Mouse (Mus musculus) neural tube, embryonic 14.5 days (tissue): ENCODE measurements around the gene Mlph. TPM values are rescaled to one million over a fixed set of nuclear protein-coding genes. Genes with fewer than 3 reads are reported as not detected.

Experiments used
- ATAC-seq: fragments of 200-750 bp; cut with Nextera tagmentation; 2 replicates; pipeline ENCODE4 v1.8.0; 2017; ENCODE audit warnings: low read depth, mild to moderate bottlenecking, moderate TSS enrichment, moderate library complexity
- H3K27ac ChIP-seq: fragments of 300-500 bp; sonication (generic); 2 replicates; pipeline ENCODE4 v1.5.1; 2014; ENCODE audit warnings: low read depth, mild to moderate bottlenecking, control low read depth, low read length, moderate library complexity, mixed read lengths
- H3K27me3 ChIP-seq: fragments of 300-500 bp; sonication (generic); 2 replicates; pipeline ENCODE4 v1.6.1; 2014; ENCODE audit warnings: low read length; ENCODE audit not compliant: control insufficient read depth, insufficient read depth
- H3K36me3 ChIP-seq: fragments of 300-500 bp; sonication (generic); 2 replicates; pipeline ENCODE4 v1.6.1; 2014; ENCODE audit warnings: low read length, mixed read lengths; ENCODE audit not compliant: control insufficient read depth, insufficient read depth
- H3K4me1 ChIP-seq: fragments of 300-500 bp; sonication (generic); 2 replicates; pipeline ENCODE4 v1.6.1; 2014; ENCODE audit warnings: low read length; ENCODE audit not compliant: control insufficient read depth, insufficient read depth
- H3K4me2 ChIP-seq: fragments of 300-500 bp; sonication (generic); 2 replicates; pipeline ENCODE4 v1.6.1; 2014; ENCODE audit warnings: mild to moderate bottlenecking, low read depth, low read length, control low read depth
- H3K4me3 ChIP-seq: fragments of 300-500 bp; sonication (generic); 2 replicates; pipeline ENCODE4 v1.5.1; 2014; ENCODE audit warnings: low read depth, low read length, control low read depth, mixed read lengths
- H3K9ac ChIP-seq: fragments of 300-500 bp; sonication (generic); replicated peaks from 2 replicates; pipeline ENCODE4 v1.6.1; 2014; ENCODE audit warnings: low read depth, mild to moderate bottlenecking, control low read depth, low read length, mixed read lengths
- H3K9me3 ChIP-seq: fragments of 300-500 bp; sonication (generic); 2 replicates; pipeline ENCODE4 v1.6.1; 2016; ENCODE audit warnings: low read length; ENCODE audit not compliant: control insufficient read depth
- WGBS: fragments of 180-500 bp; shearing (Covaris S2); extraction: QIAGEN DNeasy Blood & Tissue Kit; methylation state at CpG from one replicate; pipeline ENCODE4 v1.1.7; 2014; 5-methylcytosine and 5-hydroxymethylcytosine counted together
- polyA plus RNA-seq: library from polyadenylated mRNA; unstranded; fragments of >200 nt; fragmentation: Nextera tagmentation; extraction: Ambion mirVana; gene quantifications from 2 replicates; pipeline ENCODE4 v1.2.1, GENCODE M21; 2014

The Mlph gene
- polyA plus RNA-seq, 1 experiment from 2014 or later = not detected

DNA sequence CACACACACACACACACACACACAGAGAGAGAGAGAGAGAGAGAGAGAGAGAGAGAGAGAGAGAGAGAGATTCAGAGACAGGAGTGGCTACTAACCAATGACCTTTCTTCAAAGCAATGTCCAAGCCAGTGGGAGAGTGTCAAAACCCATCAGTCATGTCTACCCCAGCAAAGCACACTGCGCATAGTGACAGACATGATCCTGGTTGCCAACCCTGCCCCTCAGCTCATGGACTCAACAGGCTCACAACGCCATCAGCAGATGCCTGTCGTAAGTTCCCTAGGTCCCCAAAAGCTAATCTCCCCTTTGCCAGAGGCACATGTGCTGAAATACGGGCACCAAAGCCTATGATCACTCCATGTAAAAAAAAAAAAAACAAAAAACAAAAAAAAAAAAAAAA lies 18.6 kb upstream of the Mlph start:
- Histone ChIP-seq H3K36me3 (no peaks in the 10 kb centered on the region), H3K4me3 (no peak overlapping the region), H3K4me2 (no peak overlapping the region), H3K27ac (no peak overlapping the region), H3K9ac (no peak overlapping the region), H3K27me3 (no peaks in the 10 kb centered on the region), H3K9me3 (no peaks in the 10 kb centered on the region), H3K4me1 (0 out of 2 replicates have a peak, but pooled peaks cover 5% of the 10 kb centered on the region)
- WGBS = 87% methylated on average over 4 of the region's 4 CpGs
- no peak for ATAC-seq

- 36% methylated on average over 14 of the region's 14 CpGs for WGBS
These were observed 18.0 kb upstream of the Mlph start for GRCm38 (mm10) chr1:90896741-90897361.

DNA sequence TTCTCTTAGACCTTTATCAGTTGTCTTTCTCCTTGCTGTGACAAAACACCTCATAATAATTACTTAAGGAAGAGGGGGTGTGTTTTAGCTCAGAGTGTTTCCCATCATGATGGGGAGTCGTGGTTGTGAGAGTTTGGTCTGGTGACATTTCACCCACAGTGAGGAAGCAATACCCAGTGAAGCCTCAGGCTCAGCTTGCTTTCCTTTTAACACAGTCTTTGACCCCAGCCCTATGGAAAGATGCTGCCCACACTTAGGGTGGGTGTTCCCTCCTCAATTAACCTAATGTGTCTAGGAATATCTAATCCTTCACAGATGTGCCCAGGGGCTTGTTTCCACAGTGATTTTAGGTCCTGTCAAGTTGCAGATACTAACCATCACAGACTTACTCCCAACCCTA lies 16.9 kb upstream of the Mlph start:
- ATAC-seq = no peak
- Histone ChIP-seq H3K4me1 (0 out of 2 replicates have a peak, but pooled peaks cover 5% of the 10 kb centered on the region), H3K9me3 (no peaks in the 10 kb centered on the region), H3K27me3 (no peaks in the 10 kb centered on the region), H3K9ac (no peak overlapping the region), H3K36me3 (no peaks in the 10 kb centered on the region), H3K4me3 (no peak overlapping the region), H3K4me2 (no peak overlapping the region), H3K27ac (no peak overlapping the region)
- WGBS = 76% methylated on average over 1 of the region's 1 CpGs

More at GRCm38 (mm10) chr1:90896741-90897361, 18.0 kb upstream of the Mlph start:
- Histone ChIP-seq H3K27me3 (no peaks in the 10 kb centered on the region), H3K27ac (peak overlapping the region; percentile 34; the same call in 1 of the 2 replicates), H3K36me3 (no peaks in the 10 kb centered on the region), H3K4me2 (no peak overlapping the region), H3K9me3 (no peaks in the 10 kb centered on the region), H3K9ac (no peak overlapping the region), H3K4me1 (0 out of 2 replicates have a peak, but pooled peaks cover 5% of the 10 kb centered on the region), H3K4me3 (no peak overlapping the region)
- peak; percentile 75; the same call in 1 of the 2 replicates for ATAC-seq

DNA sequence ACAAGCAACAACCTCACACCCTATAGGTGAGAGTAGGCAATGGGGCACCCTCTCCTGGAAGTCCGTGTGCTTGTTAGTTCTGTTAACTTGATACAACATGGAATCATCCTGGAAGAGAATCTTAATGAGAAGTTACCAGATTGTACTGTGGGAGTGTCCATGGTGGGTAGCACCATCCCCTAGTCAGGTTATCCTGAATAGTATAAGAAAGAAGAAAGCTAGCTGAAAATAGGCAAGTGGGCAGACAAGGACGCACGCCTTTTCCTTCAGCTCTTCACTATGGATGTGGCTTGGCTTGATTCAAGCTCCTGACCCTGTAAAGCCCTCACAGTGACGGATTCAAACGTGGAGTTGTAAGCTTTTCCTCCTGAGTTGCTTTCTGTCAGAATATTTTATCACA lies 15.1 kb upstream of the Mlph start:
- no peaks in the 10 kb centered on the region for H3K36me3 ChIP-seq
- no peak overlapping the region for H3K9ac ChIP-seq
- no peak overlapping the region for H3K4me2 ChIP-seq
- H3K4me3 ChIP-seq = no peak overlapping the region
- WGBS = 90% methylated on average over 5 of the region's 5 CpGs
- no peaks in the 10 kb centered on the region for H3K9me3 ChIP-seq
- no peak for ATAC-seq
- H3K27ac ChIP-seq = no peak overlapping the region
- H3K4me1 ChIP-seq = 0 out of 2 replicates have a peak, but pooled peaks cover 5% of the 10 kb centered on the region
- no peaks in the 10 kb centered on the region for H3K27me3 ChIP-seq

DNA sequence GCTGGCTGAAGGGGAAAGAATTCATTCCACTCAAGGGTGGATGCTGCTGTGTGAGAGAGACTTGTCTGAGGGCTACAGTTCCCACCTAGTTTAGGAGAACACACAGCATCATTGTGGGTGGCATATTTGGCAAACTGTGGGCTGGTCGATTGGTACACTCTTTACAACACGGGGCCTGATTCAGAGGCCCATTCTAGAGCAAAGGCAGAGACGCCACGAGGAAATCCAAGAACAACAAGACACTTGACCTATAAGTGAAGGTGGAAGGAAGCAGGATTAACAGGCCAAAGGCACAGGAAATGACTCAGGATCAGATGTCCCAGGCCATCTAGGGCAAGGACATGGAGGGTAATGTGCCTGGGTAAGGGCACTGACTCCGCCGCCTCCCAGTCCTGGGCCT lies 14.5 kb upstream of the Mlph start:
- WGBS = 91% methylated on average over 6 of the region's 6 CpGs
- H3K27me3 ChIP-seq = no peaks in the 10 kb centered on the region
- H3K36me3 ChIP-seq = no peaks in the 10 kb centered on the region
- H3K9me3 ChIP-seq = no peaks in the 10 kb centered on the region
- H3K4me2 ChIP-seq = no peak overlapping the region
- no peak for ATAC-seq
- H3K27ac ChIP-seq = no peak overlapping the region
- H3K4me1 ChIP-seq = 0 out of 2 replicates have a peak, but pooled peaks cover 5% of the 10 kb centered on the region
- no peak overlapping the region for H3K4me3 ChIP-seq
- H3K9ac ChIP-seq = no peak overlapping the region

DNA sequence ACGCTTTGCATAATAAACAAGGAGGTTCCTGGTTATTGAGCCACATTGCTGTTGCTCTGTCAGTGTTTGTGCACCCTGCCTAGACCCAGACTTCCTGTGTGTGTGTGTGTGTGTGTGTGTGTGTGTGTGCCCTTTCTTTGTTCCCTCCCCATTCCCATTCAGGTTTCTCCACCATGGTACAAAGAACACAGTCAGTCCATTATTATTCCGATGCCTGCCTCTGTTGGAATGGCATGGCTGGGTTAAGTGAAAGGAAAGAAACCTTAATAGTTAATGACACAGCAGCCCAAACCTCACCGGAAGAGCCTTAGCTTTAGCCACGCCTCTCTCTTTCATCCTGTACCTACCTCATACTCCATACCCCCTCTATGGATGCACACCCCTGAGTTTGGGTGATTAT lies 13.6 kb upstream of the Mlph start:
- Histone ChIP-seq H3K4me1 (0 out of 2 replicates have a peak, but pooled peaks cover 5% of the 10 kb centered on the region), H3K27ac (no peak overlapping the region), H3K36me3 (no peaks in the 10 kb centered on the region), H3K4me2 (no peak overlapping the region), H3K9me3 (no peaks in the 10 kb centered on the region), H3K4me3 (no peak overlapping the region), H3K27me3 (no peaks in the 10 kb centered on the region), H3K9ac (no peak overlapping the region)
- no peak for ATAC-seq
- 63% methylated on average over 4 of the region's 4 CpGs for WGBS

DNA sequence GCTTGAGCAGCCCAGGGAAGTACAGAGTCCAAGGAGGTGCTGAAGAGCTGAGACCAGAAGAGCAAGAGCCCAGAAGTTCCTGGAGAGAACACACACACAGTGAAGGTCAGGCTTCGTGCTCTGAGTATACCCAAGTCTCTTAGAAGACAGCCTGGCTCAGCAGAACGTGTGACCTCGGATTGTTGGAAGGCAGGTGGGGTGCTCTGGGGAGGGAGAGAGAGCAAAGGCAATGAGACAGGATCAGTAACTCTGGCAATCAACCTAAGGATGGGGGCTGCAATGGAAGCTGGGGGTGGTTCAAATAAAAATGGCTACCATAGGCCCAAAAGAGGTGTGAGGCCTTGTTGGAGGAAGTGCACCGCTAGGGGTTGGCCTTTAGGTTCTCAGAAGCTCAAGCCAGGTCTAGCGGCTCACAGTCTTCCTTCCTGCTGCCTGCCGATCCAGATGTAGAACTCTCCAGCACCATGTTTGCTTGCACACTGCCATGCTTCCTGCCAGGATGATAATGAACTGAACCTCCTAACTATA lies 13.1 kb upstream of the Mlph start:
- Histone ChIP-seq H3K36me3 (no peaks in the 10 kb centered on the region), H3K27me3 (no peaks in the 10 kb centered on the region), H3K4me3 (no peak overlapping the region), H3K9me3 (no peaks in the 10 kb centered on the region), H3K4me2 (no peak overlapping the region), H3K27ac (no peak overlapping the region), H3K4me1 (0 out of 2 replicates have a peak, but pooled peaks cover 4% of the 10 kb centered on the region), H3K9ac (no peak overlapping the region)
- ATAC-seq = no peak
- 87% methylated on average over 6 of the region's 6 CpGs for WGBS

- Histone ChIP-seq H3K9me3 (no peaks in the 10 kb centered on the region), H3K4me3 (no peak overlapping the region), H3K27me3 (no peaks in the 10 kb centered on the region), H3K27ac (no peak overlapping the region), H3K4me1 (no peaks in the 10 kb centered on the region), H3K9ac (no peak overlapping the region), H3K4me2 (no peak overlapping the region), H3K36me3 (no peaks in the 10 kb centered on the region)
- 83% methylated on average over 3 of the region's 3 CpGs for WGBS
- no peak for ATAC-seq
These were observed 12.1 kb upstream of the Mlph start for GRCm38 (mm10) chr1:90902751-90903150.

- H3K27ac ChIP-seq = no peak overlapping the region
- H3K4me1 ChIP-seq = no peaks in the 10 kb centered on the region
- no peaks in the 10 kb centered on the region for H3K9me3 ChIP-seq
- ATAC-seq = no peak
- no peak overlapping the region for H3K4me3 ChIP-seq
- no peak overlapping the region for H3K9ac ChIP-seq
- H3K27me3 ChIP-seq = no peaks in the 10 kb centered on the region
- no peak overlapping the region for H3K4me2 ChIP-seq
- no peaks in the 10 kb centered on the region for H3K36me3 ChIP-seq
- 40% methylated on average over 3 of the region's 3 CpGs for WGBS
These were observed 11.5 kb upstream of the Mlph start for GRCm38 (mm10) chr1:90903211-90903945.
